Mouse (Mus musculus) cerebellum, adult 2 months (tissue): ENCODE results near the gene Rapgefl1.

ENCODE experiments used
- CTCF ChIP-seq: fragments of 200-500 bp; IDR thresholded peaks from 2 replicates; pipeline ENCODE4 v1.5.1; 2011; ENCODE audit warnings: low read depth, mild to moderate bottlenecking, control low read depth, low read length, moderate library complexity, borderline replicate concordance; ENCODE audit not compliant: insufficient read depth
- POLR2A ChIP-seq: fragments of 200-500 bp; IDR thresholded peaks from 2 replicates; pipeline ENCODE4 v1.6.1; 2011; ENCODE audit warnings: low read length, control low read depth, borderline replicate concordance; ENCODE audit not compliant: insufficient read depth

DNA sequence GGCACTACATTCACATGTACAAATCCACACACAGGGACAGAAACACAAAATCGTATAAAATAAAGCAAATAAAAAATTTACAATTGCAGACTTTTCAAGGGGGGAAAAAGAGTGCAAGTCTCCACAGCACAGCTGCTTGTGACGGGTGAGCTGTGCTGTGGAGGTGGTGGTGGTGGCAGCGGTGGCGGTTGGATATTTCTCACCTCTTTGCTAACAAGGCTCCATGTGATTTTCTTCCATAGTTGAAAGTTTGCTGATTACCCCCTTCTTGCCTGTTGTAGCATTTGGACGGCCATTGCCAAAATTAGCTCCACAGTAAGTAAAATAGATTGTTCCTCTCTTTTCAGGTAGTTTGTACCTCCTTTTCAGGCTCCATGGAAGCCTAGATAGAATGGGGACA, 32.0 kb upstream of the Rapgefl1 start, which contains the start of gene Casc3:
- TF ChIP-seq POLR2A (no peak), CTCF (no peak)
